Mouse (Mus musculus) lung, postnatal 4 days (tissue): ENCODE measurements around the gene Hoxd3.

Experiments used
- DNase-seq, 2 experiments: peaks; one replicate each; pipeline ENCODE4 v3.0.0; 2021

Hoxd3 gene

DNA sequence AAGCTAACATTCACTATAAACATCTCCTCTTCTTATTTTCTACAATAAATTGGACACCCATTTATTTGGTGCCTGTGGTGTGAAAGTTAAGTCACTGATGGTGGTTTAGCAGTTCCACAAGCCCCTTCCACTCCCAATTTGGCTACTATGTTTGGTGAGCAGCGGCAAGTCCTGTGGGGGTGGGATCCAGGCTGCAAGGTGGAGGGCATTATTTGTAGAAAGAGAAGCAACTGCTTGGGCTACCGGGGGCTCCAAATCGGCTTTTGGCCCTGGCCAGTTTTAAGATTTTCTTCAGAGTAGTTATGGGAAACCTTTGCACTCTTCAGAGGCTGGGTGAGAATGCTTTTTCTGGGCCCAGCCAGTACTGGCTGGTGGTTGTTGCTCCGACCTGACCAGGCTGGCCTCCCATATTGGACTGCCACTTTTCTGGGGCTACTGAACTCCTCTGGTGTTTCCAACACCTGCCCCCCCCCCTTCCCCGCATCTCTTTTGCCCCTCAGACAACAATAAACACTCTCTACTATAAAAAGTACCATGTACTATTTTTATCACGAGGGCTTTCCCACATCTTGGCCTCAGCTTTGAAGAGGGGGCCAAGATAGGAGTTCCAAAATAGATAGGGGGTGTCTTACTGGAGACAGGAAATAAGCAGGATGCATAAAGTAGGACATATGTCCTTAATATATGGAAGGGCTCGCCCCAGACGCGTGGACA, 20.2 kb downstream of the Hoxd3 start:
- no peak for DNase-seq

DNA sequence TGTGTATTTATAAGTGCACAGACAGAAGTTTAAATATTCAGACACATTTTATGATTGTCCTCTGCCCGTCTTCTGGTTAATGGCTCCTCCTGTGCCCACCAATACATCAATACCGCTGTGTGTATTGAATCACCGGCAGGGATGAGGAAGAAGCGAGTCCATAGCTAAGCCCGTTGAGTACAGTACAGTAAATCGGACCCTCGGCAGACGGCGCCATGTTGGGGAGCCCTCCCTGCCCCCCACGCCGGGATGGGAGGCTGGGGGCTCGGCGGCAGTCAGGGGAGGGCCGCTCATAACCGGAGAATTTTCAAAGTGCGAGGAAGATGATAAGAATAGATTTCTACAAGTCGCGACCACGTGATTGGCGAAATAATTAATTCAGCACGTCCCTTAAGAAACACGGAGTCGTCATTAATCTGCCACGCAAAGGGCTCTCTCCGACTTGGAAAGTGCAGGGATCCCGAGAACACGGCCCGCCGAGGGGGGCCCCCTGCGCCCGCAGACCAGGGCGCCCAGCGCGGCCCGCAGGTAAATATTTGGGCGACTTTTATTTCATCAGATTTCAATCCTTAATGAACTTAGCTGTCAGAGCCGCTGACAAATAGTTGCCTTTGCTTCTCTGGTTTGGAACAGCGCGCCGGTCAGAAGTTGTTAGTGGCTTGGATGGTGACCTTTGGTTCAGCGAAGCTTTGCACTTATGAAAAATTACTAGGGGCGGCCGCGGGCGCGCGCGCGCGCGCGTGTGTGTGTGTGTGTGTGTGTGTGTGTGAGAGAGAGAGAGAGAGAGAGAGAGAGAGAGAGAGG, 21.0 kb downstream of the Hoxd3 start:
- DNase-seq, result no peak

DNA sequence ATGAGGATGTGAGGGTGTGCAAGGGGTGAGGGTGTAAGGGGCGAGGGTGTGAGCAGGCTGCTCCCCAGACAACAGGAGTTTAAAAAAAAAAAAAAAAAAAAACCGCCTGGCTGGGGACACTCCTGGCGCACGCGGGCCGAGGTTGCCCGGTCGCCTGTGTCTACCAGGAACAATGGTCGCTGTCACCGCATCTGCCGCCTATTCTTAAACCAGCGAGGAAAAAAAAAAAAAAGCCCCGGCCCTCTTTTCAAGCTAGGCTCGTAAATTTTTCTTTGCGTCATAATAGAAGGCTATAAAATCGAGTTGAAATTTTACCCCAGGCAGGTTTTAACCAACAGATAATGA, 21.6 kb downstream of the Hoxd3 start:
- no peak for DNase-seq

DNA sequence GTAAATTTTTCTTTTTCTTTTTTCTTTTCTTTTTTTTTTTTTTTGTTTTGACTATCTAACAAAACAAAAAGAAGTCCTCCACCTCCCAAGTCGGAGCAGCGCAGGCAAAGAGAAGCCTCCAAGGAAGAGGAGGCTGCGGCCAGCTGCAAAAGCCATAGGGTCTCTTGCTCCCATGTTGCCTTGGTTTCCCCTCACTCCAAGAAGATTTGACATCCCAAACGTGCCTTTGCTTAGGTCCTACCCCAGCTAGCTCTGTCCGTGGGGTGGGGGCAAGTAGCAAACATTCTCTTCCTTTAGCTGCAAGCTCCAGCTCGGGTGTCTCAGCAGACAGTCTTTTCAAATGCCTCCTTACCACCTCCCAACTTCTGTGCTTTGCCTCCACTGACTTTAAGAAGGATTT, 22.0 kb downstream of the Hoxd3 start:
- no peak for DNase-seq

DNA sequence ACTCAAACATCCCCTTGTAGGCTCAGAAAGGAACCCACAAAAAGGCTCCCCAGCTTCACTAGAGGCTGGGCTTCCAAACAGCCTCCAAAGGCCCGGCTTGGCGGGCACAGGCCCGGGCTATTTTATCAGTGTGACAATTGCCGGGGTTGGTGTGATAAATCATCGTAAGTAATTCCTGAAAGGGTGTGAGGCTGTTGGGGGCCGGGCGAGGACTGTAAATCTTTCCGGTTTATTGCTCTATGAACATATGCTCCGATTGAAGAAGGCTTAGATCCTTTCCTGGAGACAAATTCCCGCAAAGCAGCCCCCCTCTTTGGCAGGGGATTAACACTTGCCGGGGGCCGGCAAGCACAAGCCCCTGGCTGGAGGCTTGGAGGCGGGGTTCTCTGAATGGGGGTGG, 22.7 kb downstream of the Hoxd3 start:
- no peak for DNase-seq

DNA sequence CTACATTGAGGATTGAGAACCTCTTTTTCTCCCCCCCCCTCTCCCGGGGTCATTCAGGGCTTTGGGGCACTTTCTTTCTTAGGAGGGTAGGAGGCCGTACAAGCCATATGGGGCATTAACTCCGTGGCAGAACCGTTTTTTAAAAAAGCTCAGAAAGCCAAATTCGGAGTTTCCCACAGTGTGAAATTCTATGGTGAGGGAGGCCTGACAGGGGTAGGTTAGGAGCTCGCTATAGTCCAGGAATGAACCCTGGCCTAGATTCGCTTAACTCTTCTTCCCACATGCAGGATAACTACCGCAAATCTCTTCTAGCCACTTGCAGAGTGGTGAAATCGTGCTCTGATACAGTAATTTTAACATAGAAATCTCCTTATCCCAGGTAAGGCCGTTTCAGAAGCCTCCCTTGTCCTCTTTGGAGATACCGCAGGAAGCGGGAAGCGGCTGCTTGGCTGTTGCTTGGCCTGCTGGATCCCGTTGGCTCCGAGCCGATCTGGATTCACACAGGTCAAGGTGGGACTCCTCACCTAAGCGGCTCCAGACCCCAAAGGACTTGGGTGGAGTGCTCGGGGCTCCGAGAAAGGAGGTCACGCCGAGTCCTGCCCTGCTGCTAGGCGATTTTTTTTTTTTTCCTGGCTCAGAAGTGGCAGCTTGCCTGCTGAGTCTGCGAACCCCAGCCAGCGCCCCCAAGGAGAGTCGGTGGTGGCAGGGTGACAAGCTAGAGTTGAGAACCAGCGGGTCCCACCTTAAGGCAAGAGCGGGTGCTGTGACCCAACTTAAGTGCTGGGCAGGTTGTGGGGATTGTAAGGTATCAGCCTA, 23.5 kb downstream of the Hoxd3 start:
- DNase-seq, result no peak

DNA sequence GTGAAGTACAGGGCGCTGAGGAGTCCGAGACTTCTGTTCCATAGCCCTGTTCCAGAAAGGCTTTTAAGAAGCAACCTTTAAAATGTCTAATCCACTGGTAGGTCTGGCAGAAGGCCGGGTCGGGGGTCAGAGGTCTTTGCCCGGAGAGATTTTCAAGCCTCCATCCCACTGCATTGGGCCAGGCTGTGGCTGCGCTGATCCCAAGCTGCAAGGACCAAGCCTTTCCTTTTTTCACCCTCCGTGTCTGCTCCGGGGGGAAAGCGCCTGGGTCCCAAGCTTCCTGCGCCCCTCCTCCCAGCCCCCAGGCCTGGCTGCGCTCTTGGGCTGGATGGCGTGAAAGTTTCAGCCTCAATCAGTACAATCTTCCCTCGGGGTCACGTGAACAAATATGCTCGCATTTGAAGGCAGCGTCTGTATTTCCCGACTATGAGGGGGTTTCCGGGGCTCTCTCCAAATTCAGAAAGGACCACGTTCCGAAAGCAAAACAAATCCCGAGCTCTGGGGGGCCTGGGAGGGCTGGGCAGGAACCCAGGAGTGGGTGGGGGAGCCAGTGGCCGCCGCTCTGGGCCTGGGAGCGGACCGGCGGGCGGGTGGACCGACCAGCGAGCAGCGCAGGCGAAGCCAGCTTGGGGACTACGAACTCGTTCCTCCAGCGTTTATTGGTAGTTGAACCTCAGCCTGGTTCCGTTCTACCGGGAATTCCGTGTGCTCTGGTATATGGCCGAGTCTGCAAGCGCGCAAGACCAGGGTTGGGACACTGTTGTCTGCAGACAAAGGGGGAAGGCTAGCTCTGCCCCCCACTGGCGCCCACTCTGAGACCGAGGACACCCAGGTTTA, 24.3 kb downstream of the Hoxd3 start:
- DNase-seq, result no peak

DNA sequence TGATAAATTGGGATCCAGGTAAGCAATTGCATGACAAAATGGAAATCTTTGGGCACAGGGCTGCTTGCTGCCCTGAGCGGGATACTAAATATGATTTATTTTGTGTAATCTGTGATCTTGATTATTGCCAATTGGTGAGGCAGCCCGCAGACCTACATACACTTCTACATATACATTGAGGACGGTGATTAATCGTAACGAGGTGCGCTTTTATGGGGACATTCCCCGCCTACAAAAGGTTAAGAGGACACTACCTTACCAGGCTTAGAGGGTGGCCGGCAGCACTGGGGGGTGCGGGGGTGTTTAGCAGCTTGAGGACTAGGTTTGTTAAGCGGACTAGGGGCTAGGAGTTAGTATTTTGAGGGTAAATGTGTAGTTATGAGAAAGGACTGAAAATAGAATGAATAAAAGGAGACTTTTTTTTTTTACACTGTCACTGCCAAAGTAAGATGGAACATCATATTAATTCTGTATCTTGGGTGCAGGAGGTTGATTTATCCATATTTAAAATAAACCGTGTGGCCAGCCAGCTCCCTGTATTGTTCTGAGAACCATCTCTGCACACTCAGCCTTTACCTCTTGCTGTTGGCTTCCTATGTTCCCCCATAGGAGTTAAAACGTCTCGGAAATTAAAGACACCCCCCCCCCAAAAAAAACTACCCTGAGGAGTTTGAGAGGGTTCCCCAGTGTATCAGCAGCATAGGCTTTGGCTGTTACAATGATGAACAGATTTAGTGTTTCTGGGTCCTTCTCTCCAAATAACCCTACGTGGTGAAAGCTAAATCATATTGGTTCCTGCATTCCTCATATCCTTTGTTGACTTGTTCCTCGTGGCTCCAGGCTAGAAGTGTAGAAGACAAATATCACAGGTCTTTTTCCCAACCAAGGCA, 25.2 kb downstream of the Hoxd3 start:
- no peak for DNase-seq

DNA sequence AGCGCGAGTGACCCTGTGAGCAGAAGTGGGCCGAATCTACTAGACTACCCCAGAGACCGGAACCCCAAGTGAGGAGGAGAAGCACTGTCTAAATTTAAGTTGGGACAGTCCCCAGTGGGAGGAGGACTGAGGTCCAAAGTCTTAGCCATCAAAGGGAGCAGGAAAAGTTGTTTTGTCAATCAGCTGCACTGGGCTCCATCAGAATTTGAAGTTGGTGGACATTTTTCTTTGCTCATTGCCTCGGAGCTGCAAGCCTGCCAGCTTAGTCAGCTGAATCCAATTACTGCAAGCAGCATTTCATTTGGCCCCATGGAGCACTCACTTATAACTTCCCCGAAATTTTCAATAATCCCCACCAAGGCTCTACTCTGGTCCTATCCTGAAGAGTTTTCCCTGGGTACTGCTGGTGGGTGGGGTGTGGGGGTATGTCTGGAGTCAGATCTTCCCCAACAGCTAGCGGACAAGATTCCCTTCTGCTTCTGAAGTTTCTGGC, 25.9 kb downstream of the Hoxd3 start:
- no peak for DNase-seq

DNA sequence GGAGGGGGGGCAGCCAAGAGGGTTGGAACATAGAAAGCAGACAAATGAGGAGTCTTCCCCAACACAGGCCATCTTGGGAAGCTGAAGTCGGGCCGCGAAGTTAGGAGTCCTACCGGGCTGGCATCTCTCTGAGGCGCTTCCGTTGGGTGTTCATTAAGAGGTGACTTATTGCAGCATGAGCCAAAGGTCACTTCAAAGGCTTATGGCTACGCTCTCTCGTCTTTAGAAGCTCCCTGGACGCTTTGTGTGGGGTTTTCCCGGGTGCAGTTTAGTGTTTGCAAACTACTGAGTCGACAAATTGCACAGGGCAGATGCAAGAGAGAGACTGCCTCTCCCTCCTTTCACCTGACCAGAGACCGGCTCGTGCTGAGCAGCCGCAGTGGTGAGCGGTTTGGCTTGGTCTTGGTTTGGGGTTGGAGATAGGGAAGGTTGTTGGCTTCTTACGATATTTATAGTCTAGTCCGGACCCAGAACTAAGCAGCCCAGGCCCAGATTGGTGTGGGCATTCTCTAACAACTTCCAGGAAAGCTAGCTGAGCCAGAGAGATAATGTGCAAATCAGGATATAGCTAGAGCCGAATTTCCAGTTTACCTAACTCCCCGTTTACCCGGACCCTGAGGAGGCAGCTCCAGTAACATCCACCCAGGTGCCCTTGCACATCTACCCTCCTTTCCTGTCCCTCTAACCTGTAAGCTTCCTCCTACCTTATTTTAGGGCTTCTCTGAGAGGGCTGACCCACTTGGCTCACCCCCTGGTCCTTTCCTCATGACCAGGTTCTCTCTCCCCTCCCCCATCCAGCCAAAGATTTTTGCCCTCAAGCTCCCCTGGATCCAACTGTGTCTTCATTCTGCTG, 27.1 kb downstream of the Hoxd3 start:
- no peak for DNase-seq

DNA sequence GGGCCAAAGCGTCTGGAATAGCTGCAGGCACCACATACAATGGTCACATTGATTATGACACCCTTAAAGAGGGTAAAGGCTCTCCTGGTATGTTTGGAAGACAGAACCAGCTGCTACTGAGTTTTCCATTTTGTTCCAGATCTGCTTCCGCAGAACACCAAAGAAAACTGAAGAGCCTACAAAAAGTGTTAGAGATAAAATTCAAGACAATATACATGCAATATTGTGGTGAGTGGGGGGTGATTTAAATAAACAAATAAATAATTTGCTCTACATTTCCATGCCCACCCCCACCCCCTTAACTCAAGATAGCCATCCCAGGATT, 27.7 kb downstream of the Hoxd3 start:
- DNase-seq, result no peak

DNA sequence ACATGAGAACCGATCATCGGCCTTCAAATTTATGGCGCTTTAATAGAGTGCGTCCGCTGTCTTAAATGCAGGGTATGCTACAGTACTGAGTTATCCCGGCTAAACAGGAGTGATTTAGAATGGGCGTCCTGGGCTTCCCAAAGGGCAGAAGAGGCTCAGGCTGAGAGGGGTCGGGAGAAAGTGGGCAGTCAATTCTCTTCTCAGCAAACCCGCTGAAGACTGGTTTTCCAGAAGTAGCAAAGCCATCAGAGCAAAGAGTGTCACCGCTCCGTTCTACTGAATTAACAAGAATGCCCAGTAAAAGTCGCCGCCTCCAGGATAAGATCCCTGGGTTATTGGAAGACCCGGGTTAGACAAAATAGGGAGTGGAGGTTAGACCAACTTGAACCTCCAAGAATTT, 28.1 kb downstream of the Hoxd3 start:
- no peak for DNase-seq

DNA sequence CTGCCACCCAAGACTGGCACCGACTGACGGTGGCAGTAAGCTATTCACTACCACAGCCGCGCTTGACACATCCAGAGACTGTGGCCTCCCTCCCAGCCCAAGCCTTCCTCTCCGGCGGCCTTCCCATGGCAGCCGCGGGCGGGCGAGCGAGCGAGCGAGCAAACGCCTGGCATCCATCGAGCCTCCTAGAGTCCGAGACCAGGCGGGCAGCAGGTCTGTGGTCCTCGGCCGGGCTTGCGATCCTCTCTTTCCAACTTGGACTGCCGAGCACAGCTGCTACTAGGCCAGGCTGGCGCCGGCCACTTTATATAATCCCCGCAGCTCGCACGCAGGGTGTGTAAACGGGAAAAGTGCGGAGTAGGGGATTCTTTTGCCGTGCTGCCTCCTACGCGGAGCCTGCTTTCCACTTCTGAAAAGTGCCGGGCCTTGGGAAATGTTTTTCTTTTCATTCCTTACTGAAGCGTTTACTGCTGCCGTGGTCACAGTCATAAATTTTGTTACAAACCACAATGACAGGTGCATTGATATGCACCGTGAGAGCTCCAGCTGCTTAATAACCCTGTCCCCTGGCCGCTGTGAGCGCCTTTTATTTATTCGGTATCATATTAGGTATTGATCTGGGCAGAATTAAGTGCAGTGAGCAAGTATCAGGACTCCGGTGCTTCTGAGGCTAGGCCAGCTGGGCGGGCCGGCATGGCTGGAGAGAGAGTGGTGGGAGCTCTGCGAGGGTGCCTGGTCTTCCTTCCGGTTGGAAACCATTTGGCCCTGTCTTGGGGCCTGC, 28.8 kb downstream of the Hoxd3 start:
- no peak for DNase-seq

DNA sequence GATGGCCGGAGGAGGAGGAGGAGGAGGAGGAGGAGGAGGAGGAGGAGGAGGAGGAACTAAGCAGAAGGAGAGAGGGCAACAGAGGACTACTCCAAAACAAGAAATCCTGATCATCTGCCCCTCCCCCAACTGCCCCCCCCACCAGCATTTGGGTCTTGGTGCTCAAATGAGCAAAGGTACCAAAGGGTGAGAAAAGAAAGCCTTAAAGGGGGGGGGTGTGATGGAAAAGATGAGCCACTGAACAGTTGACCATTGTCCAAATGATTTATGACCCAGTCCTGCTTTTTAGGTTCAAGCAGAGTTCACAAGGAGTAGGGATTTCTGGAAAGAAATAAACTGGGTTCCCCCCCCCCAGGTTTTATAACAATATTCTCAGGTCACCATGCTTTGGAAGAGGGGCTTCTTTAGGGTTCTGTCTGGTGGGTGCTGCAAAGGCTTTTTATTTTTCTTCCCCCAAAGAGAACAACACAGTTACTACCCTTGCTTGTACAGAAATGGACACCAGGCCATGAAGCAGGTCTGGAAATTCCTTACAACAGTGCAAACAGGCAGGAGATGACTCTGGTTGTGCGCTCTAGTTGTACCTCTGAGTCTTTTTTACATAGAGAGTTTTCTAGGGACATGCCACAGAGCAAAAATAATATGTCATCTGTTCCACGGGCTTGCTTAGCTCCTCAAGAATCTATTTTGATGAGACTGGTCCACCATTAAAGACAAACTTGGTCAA, 29.7 kb downstream of the Hoxd3 start:
- no peak for DNase-seq

DNA sequence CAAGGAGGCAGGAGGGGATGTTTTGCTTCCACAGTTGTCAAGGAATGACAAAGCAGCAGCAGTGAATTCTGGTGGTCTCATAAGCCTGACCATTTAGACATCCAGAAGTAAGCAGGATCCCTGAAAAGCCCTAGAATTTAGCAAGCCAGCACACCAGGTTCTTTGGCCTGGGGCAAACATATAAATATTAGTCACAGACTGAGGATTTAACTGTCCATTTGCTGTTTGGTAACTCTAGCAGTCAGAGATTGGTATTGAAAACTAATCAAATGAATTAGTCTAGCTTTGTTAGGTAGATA, 30.2 kb downstream of the Hoxd3 start:
- no peak for DNase-seq

DNA sequence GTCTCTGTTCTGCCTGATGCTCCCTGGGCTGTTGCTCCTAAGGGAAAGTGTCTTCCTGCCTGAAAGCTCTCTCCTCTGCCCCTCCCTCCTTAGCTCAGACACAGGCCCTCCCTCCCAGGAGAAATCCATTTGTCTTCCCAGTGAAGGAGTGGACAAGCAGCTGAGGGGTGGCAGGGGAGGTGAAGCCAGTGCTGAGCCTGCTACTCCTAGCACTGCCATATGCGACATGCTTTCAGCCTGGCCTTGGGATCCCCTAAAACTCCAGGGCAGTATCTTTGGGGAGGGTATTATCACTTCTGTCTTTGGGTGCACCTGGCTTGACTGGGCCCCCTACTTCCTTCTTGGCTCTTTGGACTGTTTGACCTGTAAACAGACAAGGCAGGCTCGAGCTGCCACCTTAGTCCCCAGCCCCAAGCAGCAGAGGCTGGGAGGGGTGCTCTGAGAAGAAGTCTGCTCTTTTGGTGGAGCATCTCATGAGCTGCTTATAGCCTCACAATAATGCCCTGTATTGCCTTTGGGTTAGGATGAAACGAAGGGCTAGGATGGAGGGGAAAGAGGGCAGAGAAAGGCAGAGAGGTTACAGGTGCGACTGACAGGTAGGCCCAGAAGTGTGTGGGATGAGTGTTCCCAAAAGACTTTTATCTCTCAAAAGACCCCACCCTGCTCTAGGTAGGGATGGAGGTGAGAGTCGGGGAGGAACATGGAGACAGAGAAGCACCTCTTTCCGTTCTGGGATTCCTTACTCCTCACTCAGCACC, 34.0 kb downstream of the Hoxd3 start:
- no peak for DNase-seq

DNA sequence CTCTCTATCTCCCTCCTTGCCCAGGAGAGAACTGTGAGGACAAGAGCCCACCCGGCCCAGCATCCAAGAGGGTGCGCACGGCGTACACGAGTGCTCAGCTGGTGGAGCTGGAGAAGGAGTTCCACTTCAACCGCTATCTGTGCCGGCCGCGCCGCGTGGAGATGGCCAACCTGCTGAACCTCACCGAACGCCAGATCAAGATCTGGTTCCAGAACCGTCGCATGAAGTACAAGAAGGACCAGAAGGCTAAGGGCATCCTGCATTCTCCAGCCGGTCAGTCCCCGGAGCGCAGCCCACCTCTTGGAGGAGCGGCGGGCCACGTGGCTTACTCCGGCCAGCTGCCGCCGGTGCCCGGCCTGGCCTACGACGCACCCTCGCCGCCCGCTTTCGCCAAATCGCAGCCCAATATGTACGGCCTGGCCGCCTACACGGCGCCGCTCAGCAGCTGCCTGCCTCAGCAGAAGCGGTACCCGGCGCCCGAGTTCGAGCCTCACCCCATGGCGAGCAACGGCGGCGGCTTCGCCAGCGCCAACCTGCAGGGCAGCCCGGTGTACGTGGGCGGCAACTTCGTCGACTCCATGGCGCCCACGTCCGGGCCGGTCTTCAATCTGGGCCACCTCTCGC, 34.7 kb downstream of the Hoxd3 start:
- DNase-seq, result no peak

DNA sequence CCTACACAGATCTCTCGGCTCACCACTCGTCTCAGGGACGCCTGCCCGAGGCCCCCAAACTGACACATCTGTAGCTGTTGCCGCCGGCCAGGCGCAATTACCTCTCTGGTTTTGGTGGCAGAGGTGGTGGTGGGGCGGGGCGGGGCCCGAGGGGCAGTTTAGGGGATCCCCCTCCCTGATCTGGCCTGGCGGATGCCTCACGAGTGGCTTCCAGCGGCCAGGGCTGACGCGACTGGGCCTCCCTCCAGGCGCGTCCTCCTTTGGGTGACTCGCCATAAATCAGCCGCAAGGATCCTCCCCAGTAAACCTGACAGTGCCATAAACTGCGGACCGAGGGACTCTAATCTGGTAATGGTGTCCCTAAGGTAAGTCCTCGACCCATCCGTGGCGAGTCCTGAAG, 35.3 kb downstream of the Hoxd3 start:
- DNase-seq, result no peak
